Mouse (Mus musculus) lung, embryonic 16.5 days (tissue): ENCODE measurements at regions not wholly inside any gene's neighbourhood (a gene's known extent, or its start where the extent isn't known, plus 50 kb on each side); places are given as distances from the start of the nearest gene placed in this dataset.
A peak's percentile ranks its signal among the peaks of the same experiment; 100 is the strongest.

Experiments used
- ATAC-seq: fragments of 200-750 bp; cut with Nextera tagmentation; 2 replicates; pipeline ENCODE4 v1.8.0; 2017; ENCODE audit warnings: low read depth, mild to moderate bottlenecking, moderate library complexity
- H3K27ac ChIP-seq: fragments of 300-500 bp; sonication (generic); 2 replicates; pipeline ENCODE4 v1.5.1; 2014; ENCODE audit warnings: mild to moderate bottlenecking, control low read depth, low read length
- H3K27me3 ChIP-seq: fragments of 300-500 bp; sonication (generic); 2 replicates; pipeline ENCODE4 v1.6.1; 2014; ENCODE audit warnings: low read depth, low read length, mixed read lengths; ENCODE audit not compliant: control insufficient read depth, insufficient read depth
- H3K36me3 ChIP-seq: fragments of 300-500 bp; sonication (generic); 2 replicates; pipeline ENCODE4 v1.6.1; 2014; ENCODE audit warnings: low read length; ENCODE audit not compliant: control insufficient read depth, insufficient read depth
- H3K4me1 ChIP-seq: fragments of 300-500 bp; sonication (generic); replicated peaks from 2 replicates; pipeline ENCODE4 v1.6.1; 2014; ENCODE audit warnings: low read length, mixed read lengths; ENCODE audit not compliant: control insufficient read depth, insufficient read depth
- H3K4me2 ChIP-seq: fragments of 300-500 bp; sonication (generic); 2 replicates; pipeline ENCODE4 v1.6.1; 2014; ENCODE audit warnings: low read depth, low read length, control low read depth
- H3K4me3 ChIP-seq: fragments of 300-500 bp; sonication (generic); 2 replicates; pipeline ENCODE4 v1.5.1; 2014; ENCODE audit warnings: mild to moderate bottlenecking, low read length, control low read depth
- H3K9ac ChIP-seq: fragments of 300-500 bp; sonication (generic); 2 replicates; pipeline ENCODE4 v1.6.1; 2014; ENCODE audit warnings: low read length, control low read depth
- H3K9me3 ChIP-seq: fragments of 300-500 bp; sonication (generic); 2 replicates; pipeline ENCODE4 v1.6.1; 2016; ENCODE audit warnings: low read length; ENCODE audit not compliant: control insufficient read depth
- WGBS: fragments of 180-500 bp; shearing (Covaris S2); extraction: QIAGEN DNeasy Blood & Tissue Kit; methylation state at CpG from one replicate; pipeline ENCODE4 v1.1.7; 2014; 5-methylcytosine and 5-hydroxymethylcytosine counted together

DNA sequence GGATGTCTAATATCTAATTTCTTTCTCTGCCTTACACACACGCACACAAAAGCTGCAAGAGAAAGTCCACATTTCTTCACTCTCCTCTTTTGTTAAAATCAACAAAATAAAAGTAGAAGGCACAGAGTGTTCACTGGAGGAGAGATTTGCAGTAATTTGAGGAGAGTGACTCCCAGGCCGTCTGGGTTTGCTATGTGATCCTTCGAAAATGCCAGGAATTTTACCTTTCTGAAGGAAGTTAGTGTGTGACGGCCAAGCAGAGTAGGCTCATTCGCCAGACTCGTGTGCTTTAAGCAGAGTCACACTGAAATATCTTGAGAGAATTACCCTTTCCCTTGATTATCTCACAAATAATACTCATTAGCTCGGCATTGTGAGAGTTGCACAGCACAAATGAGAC lies 216.0 kb downstream of the Rnd3 start:
- WGBS = 36% methylated on average over 7 of the region's 7 CpGs
- ATAC-seq = no peak
- H3K9me3 ChIP-seq = no peaks in the 10 kb centered on the region
- no peaks in the 10 kb centered on the region for H3K27me3 ChIP-seq
- no peak overlapping the region for H3K9ac ChIP-seq
- H3K4me1 ChIP-seq = no peaks in the 10 kb centered on the region
- no peaks in the 10 kb centered on the region for H3K36me3 ChIP-seq
- no peak overlapping the region for H3K27ac ChIP-seq
- no peak overlapping the region for H3K4me2 ChIP-seq
- no peak overlapping the region for H3K4me3 ChIP-seq

DNA sequence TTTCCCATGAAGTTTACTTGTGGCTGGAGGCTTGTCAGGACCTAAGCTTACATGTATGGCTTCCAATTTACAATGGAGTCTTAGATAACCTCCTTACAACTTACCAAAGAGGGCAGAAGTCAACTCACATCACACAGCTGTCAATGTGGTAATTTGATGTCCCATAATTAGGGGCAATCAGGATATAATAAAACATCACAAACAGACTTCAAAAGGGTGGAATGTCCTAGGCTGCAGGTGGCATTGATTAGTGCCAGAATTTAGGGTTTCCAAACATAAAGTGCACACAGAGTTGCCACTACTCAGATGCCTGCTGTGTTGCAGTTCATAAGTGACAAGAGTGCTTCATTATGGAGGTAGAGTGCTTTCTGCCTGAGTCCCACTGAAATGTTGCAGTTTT lies 227.9 kb downstream of the Rnd3 start:
- Histone ChIP-seq H3K4me3 (no peak overlapping the region), H3K27me3 (no peaks in the 10 kb centered on the region), H3K27ac (no peak overlapping the region), H3K9ac (no peak overlapping the region), H3K4me2 (no peak overlapping the region), H3K4me1 (no peaks in the 10 kb centered on the region), H3K36me3 (no peaks in the 10 kb centered on the region), H3K9me3 (no peaks in the 10 kb centered on the region)
- ATAC-seq = no peak

DNA sequence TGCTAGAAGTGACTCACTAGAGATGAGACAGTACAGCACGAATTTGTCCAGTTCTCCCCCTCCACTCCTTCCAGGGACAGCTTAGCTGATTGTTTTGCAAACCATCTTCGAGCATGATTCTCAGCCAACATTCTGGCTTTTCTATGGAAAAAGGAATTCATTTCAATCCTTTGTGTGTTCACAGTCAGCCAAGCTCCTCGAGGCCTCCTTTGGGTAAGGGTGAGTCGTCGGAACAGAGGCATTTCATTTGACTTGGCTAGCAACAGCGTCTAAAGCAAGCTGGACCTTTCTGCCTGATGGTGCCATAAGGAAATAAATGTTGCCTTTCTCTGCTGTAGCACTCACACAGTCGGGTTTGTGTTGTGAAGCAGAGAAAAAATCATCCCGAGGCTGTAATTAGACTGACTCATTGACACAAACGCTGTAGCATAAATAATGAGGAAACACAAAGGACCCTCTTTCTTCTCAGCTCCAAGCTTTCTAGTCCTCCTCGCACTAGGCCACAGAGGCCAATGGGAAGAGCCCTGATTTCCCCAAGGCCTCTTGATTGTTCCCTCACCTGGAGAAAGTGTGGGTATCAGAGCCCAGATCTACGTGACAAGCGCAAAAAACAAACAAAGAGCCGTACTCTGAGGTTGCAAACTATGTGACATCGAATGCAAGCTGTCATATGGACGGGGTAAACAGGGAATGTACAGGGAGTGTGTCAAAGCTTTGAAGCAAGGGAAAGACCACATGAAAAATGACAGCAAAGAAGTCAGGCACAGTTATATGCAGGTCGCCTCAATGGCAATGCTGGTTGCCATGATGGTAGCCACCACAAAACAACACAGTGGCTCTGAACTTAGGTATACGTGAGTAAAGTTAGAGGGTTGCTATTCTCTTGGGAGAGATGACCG lies 232.3 kb downstream of the Rnd3 start:
- H3K36me3 ChIP-seq = no peaks in the 10 kb centered on the region
- no peaks in the 10 kb centered on the region for H3K27me3 ChIP-seq
- no peak overlapping the region for H3K4me2 ChIP-seq
- ATAC-seq = no peak
- H3K4me1 ChIP-seq = no peaks in the 10 kb centered on the region
- H3K9me3 ChIP-seq = no peaks in the 10 kb centered on the region
- 60% methylated on average over 18 of the region's 18 CpGs for WGBS
- H3K9ac ChIP-seq = no peak overlapping the region
- no peak overlapping the region for H3K4me3 ChIP-seq
- no peak overlapping the region for H3K27ac ChIP-seq

DNA sequence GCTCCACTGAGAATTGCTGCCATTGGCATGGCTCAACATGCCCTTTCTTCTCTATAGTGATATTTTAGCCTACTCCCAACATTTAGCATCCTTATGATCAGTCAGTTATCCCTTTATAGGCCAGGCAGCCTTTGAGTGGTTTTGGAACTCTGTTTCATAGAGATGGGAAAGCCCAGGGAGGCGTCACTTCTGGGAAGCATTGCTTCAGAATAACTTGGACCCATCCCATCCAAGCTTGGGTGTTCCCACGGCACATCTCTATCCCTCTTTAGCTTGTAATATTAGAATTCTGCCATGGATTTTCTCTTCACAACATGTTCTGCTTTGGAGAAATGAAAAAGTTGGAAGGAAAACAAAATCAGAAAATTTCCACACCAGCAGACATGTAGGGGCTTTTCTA lies 233.8 kb downstream of the Rnd3 start:
- Histone ChIP-seq H3K4me1 (no peaks in the 10 kb centered on the region), H3K9ac (no peak overlapping the region), H3K9me3 (no peaks in the 10 kb centered on the region), H3K27ac (no peak overlapping the region), H3K4me3 (no peak overlapping the region), H3K27me3 (no peaks in the 10 kb centered on the region), H3K36me3 (no peaks in the 10 kb centered on the region), H3K4me2 (no peak overlapping the region)
- ATAC-seq = no peak
- WGBS = 92% methylated on average over 2 of the region's 2 CpGs

DNA sequence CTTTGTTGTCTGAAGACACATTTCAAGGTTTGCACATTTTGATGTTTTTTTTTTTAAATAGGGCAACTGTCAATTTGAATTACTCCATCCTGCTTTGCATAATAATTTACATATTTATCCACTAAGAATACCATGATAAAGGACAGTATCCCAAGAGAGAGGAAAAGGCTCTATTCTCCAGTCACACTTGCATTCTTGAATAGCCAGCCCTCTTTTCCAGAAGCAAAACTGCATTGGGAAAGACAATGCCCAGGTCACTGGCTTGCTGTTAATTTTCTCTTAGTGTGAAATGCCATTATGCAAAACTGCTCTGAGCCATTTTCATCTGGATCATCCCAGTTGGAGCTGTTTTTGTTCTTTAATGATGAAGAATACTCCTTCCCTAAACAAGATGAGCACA lies 234.7 kb downstream of the Rnd3 start:
- no peak overlapping the region for H3K27ac ChIP-seq
- no peaks in the 10 kb centered on the region for H3K36me3 ChIP-seq
- no peak overlapping the region for H3K4me2 ChIP-seq
- no peaks in the 10 kb centered on the region for H3K4me1 ChIP-seq
- H3K27me3 ChIP-seq = no peaks in the 10 kb centered on the region
- H3K4me3 ChIP-seq = no peak overlapping the region
- no peak overlapping the region for H3K9ac ChIP-seq
- no peak for ATAC-seq
- no peaks in the 10 kb centered on the region for H3K9me3 ChIP-seq

DNA sequence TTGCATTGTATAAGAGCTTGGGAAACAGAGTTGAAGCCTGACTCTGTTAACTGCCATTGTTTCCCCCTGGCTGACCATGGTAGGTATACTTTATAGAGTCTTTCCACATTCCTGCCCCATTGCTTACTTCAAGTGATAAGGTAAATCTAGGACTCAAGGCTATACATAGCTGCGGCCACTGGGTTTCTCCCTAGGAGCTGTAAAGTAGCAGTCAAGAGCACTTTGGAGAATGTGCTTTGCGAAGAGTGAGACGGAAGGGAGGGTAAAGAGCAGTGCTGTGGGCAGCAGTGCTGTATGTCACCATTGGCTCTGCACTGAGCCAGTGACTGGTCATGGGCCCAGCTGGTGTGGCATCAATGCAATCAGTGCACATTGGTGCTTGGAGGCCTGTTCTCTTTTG lies 240.1 kb downstream of the Rnd3 start:
- no peaks in the 10 kb centered on the region for H3K9me3 ChIP-seq
- H3K27ac ChIP-seq = no peak overlapping the region
- H3K36me3 ChIP-seq = no peaks in the 10 kb centered on the region
- H3K27me3 ChIP-seq = no peaks in the 10 kb centered on the region
- no peaks in the 10 kb centered on the region for H3K4me1 ChIP-seq
- H3K4me3 ChIP-seq = no peak overlapping the region
- WGBS = 53% methylated on average over 3 of the region's 3 CpGs
- no peak overlapping the region for H3K9ac ChIP-seq
- no peak overlapping the region for H3K4me2 ChIP-seq
- peak; percentile 95 for ATAC-seq

DNA sequence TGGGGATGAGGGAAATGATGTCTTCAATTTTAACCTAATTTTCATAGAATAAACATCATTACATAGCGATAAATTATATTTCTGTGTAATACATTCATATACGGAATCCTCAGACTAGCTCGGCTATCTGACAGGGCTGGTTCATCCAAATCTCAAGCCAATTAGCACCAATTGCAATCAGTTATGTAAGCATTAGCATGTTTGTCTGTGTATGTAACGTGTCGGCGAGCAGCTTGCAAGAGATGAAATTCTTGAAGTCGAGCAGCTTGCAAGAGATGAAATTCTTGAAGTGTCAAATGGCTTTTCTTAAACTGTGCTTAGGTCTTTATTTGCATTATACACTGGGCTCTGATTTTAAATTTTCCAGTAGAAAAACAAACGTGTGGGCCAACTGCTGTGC lies 246.2 kb downstream of the Rnd3 start:
- no peaks in the 10 kb centered on the region for H3K27me3 ChIP-seq
- H3K4me3 ChIP-seq = no peak overlapping the region
- no peaks in the 10 kb centered on the region for H3K4me1 ChIP-seq
- no peaks in the 10 kb centered on the region for H3K36me3 ChIP-seq
- peak; percentile 7; the same call in 1 of the 2 replicates for ATAC-seq
- no peak overlapping the region for H3K4me2 ChIP-seq
- 60% methylated on average over 8 of the region's 8 CpGs for WGBS
- no peak overlapping the region for H3K9ac ChIP-seq
- no peak overlapping the region for H3K27ac ChIP-seq
- H3K9me3 ChIP-seq = no peaks in the 10 kb centered on the region

DNA sequence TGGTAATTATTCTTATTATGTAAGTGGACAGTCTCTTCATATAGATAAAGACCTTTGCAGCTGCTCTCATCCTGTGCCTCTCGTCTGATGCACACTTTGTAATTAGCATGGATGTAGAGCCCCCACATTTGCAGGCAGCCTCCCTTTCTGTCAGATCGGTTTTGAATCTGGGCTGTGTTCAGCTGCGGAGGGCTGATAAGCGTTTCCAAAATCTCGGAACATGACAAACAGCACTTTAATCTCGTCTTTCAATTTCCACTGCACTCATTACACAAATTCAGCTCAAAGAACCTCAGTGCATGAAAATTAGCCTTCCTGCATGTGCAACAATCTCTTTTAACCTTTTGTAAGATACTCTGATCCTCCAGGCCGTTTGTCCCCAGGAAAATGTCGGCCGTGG lies 246.7 kb downstream of the Rnd3 start:
- Histone ChIP-seq H3K4me1 (no peaks in the 10 kb centered on the region), H3K4me2 (no peak overlapping the region), H3K4me3 (no peak overlapping the region), H3K27ac (no peak overlapping the region), H3K9me3 (no peaks in the 10 kb centered on the region), H3K36me3 (no peaks in the 10 kb centered on the region), H3K9ac (no peak overlapping the region), H3K27me3 (no peaks in the 10 kb centered on the region)
- WGBS = 57% methylated on average over 9 of the region's 9 CpGs
- no peak for ATAC-seq

DNA sequence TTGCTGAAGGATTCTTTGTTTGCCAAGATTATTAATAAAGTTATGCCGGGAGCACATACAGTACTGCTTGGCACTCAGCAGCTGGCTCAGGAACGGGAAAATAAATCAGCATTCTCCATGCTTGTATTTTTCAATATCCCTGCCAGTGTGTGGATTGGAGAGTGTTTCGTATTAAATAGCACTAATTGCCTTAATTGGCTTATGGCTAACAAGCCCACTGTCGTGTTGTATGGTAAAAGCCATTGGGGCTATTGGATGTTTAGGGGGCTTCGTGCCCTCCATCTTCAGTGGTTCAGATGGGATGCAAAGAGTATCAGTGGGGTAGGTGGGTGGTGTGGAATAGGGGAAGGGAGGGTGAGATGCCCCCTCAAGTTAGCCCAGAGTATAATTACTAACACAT lies 259.9 kb downstream of the Rnd3 start:
- Histone ChIP-seq H3K27ac (no peak overlapping the region), H3K4me1 (peaks cover 2% of the 10 kb centered on the region; the same call in 1 of the 2 replicates), H3K9ac (no peak overlapping the region), H3K4me2 (no peak overlapping the region), H3K36me3 (no peaks in the 10 kb centered on the region), H3K9me3 (no peaks in the 10 kb centered on the region), H3K27me3 (no peaks in the 10 kb centered on the region), H3K4me3 (no peak overlapping the region)
- ATAC-seq = no peak
- WGBS = 56% methylated on average over 5 of the region's 5 CpGs
